Mouse (Mus musculus): ENCODE measurements around the gene Cd209e. TPM values are rescaled to one million over a fixed set of nuclear protein-coding genes. Genes with fewer than 3 reads are reported as not detected.
"Not testable (repeated sequence)": the region's sequence is repeated elsewhere in the genome, so short reads cannot be mapped to it uniquely, and the experiment has no call there.

The Cd209e gene
- polyA plus RNA-seq (2015; fragmentation: Nextera tagmentation; extraction: Ambion mirVana) = not detected in 2 replicates

DNA sequence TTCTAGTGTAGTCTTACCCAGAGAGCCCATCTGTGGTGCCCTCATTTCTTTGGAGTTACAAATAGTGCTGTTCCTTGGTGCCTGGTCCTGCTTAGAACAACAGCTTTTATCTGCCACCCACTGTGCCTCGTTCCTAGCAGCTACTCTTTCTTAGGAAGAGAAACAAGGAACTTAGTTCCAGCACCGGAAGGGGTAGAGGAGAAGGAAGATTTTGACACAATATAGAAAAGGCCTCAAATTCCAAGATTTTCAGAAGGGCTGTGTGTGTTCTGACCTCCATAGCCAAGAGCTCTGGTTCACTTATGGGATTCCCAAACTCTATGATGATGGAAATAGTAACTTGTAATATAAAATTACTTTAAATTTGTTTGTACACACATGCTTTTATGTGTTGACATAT lies at the start of gene Cd209e:
Gene Cd209e (minus strand): TSS at position 101 of the 400 bp plus-strand sequence.
- 69% methylated on average over 2 of the region's 2 CpGs for WGBS

DNA sequence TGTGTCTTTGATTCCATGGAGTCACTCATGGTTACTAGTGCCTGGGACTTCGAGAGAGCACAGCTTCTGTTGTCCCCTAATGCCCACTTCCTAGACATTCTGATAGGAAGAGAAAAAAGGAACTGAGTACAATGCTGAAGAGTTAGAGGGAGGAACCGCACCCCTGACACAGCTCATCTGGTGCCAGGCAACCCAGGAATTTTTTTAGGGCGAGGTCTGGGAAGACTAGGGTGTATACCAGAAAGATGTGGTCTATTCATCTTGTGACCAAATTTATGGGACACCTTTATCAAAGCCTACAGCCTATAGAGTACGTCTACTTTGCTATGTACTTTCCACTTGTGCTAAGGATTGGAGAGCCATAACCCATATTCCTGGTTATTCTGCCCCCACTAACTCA lies 24.3 kb upstream of the Cd209e start, which contains the start of gene Cd209d:
Gene Cd209d (minus strand): TSS at position 101 of the 400 bp plus-strand sequence.
- Histone ChIP-seq H3K4me2 (replicated peaks; ENCODE audit: low read depth) (no peak within 1 kb of the TSS), H3K4me1 (replicated peaks; ENCODE audit: control insufficient read depth, insufficient read depth) (no peaks in the 10 kb centered on the region), H3K27me3 (ENCODE audit: control insufficient read depth, insufficient read depth, low read length) (no peaks in the 10 kb centered on the region), H3K9ac (ENCODE audit: low read length) (no peak within 1 kb of the TSS), H3K4me3 (ENCODE audit: low read depth, low read length) (no peak within 1 kb of the TSS), H3K27ac (replicated peaks) (no peak within 1 kb of the TSS), H3K36me3 (ENCODE audit: control insufficient read depth, insufficient read depth, low read length) (no peaks in the 10 kb centered on the region), H3K9me3 (ENCODE audit: control insufficient read depth, low read length) (no peaks in the 10 kb centered on the region)
- 68% methylated on average over 4 of the region's 4 CpGs for WGBS
- TF ChIP-seq EP300 (optimal IDR thresholded peaks at IDR 0.05) (no peak), CTCF (IDR thresholded peaks at IDR 0.05; ENCODE audit: low read depth) (no peak)
- DNase-seq (ENCODE audit: low spot score) = no peak
- no peak for ATAC-seq (ENCODE audit: low FRiP score, low TSS enrichment)

More for the DNA sequence above, at the start of gene Cd209e:
- Histone ChIP-seq H3K4me3 (ENCODE audit: low read depth, low read length) (no peak within 1 kb of the TSS), H3K9ac (ENCODE audit: low read length) (no peak within 1 kb of the TSS), H3K4me2 (replicated peaks; ENCODE audit: low read depth) (no peak within 1 kb of the TSS), H3K9me3 (ENCODE audit: control insufficient read depth, low read length) (no peaks in the 10 kb centered on the region), H3K27ac (replicated peaks) (no peak within 1 kb of the TSS), H3K36me3 (ENCODE audit: control insufficient read depth, insufficient read depth, low read length) (no peaks in the 10 kb centered on the region), H3K27me3 (ENCODE audit: control insufficient read depth, insufficient read depth, low read length) (no peaks in the 10 kb centered on the region), H3K4me1 (replicated peaks; ENCODE audit: control insufficient read depth, insufficient read depth) (no peaks in the 10 kb centered on the region)
- no peak for DNase-seq (ENCODE audit: low spot score)
- ATAC-seq (ENCODE audit: low FRiP score, low TSS enrichment) = no peak
- TF ChIP-seq EP300 (optimal IDR thresholded peaks at IDR 0.05) (no peak), CTCF (IDR thresholded peaks at IDR 0.05; ENCODE audit: low read depth) (no peak)

DNA sequence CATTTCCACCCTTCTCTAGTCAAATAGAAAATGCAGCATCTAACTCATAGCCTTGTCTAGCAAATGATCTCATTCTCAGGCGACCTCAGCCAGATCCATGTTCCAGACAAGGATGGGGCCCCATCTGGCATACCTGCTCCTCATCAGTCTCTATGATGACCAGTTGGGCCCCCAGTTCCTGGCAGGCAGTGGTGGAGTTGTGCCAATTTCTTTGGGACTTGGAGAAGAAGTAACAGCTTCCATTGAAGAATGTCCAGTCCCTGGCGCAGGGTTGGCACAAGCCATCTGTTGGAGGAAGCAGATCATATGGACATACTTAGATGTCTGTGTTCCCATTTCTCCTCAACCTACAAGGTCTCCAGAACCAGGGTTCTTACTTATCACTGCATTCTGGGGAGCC lies 22.0 kb upstream of the Cd209e start:
- no peak overlapping the region for H3K9ac ChIP-seq (ENCODE audit: low read length)
- no peak for TF ChIP-seq CTCF (IDR thresholded peaks at IDR 0.05; ENCODE audit: low read depth)
- TF ChIP-seq EP300 (optimal IDR thresholded peaks at IDR 0.05) = no peak
- ATAC-seq (ENCODE audit: low FRiP score, low TSS enrichment) (no peak), DNase-seq (ENCODE audit: low spot score) (no peak)
- H3K27me3 ChIP-seq (ENCODE audit: control insufficient read depth, insufficient read depth, low read length) = no peaks in the 10 kb centered on the region
- no peaks in the 10 kb centered on the region for H3K9me3 ChIP-seq (ENCODE audit: control insufficient read depth, low read length)
- WGBS = 74% methylated on average over 2 of the region's 2 CpGs
- no peaks in the 10 kb centered on the region for H3K4me1 ChIP-seq (replicated peaks; ENCODE audit: control insufficient read depth, insufficient read depth)
- no peak overlapping the region for H3K4me2 ChIP-seq (replicated peaks; ENCODE audit: low read depth)
- H3K4me3 ChIP-seq (ENCODE audit: low read depth, low read length) = no peak overlapping the region
- H3K27ac ChIP-seq (replicated peaks) = no peak overlapping the region
- no peaks in the 10 kb centered on the region for H3K36me3 ChIP-seq (ENCODE audit: control insufficient read depth, insufficient read depth, low read length)

DNA sequence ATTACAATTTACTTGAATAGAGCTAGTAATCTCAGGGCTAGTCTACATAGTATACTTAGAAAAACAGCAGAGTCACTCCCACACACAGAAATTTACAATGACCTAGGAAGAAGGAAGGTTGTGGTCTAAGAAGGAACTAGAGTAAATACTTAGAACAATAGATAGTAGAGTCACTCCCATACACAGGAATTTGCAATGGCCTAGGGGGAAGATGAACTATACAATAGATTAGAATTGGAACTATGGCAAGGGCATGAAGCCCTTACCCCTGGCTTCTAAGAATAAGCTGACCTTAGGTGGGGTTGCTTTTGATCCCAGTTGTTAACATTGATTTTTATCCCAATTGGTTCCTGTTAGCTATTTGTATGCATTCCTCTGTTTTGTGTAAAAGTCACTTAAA lies 8.6 kb upstream of the Cd209e start:
- not testable (repeated sequence) for H3K9ac ChIP-seq (ENCODE audit: low read length); H3K27ac ChIP-seq (replicated peaks); H3K27me3 ChIP-seq (ENCODE audit: control insufficient read depth, insufficient read depth, low read length); H3K4me2 ChIP-seq (replicated peaks; ENCODE audit: low read depth); ATAC-seq (ENCODE audit: low FRiP score, low TSS enrichment); DNase-seq (ENCODE audit: low spot score); H3K4me1 ChIP-seq (replicated peaks; ENCODE audit: control insufficient read depth, insufficient read depth); H3K4me3 ChIP-seq (ENCODE audit: low read depth, low read length); H3K36me3 ChIP-seq (ENCODE audit: control insufficient read depth, insufficient read depth, low read length); H3K9me3 ChIP-seq (ENCODE audit: control insufficient read depth, low read length)

DNA sequence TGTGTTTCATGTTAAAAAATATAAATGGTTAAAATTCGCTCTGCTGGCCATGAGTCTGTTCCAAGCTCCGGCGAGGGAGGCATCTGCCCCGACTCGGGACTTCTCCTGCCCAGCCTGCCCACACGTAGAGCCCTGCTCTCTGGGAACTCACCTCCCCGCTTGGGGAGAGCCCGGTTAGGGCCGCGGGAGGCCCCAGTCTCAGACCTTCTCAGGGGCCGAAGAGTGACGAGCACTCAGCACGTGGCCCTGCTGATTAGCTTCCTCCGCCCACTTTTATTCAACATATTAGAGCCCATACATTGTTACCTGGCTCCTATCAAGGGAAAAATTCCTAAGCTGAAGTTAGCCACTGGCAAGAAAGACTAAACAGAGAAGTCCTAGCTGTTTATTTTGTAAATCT lies 51.0 kb downstream of the Cd209e start:
- DNase-seq (ENCODE audit: low spot score) (no peak), ATAC-seq (ENCODE audit: low FRiP score, low TSS enrichment) (no peak)
- Histone ChIP-seq H3K4me2 (replicated peaks; ENCODE audit: low read depth) (no peak overlapping the region), H3K4me1 (replicated peaks; ENCODE audit: control insufficient read depth, insufficient read depth) (no peaks in the 10 kb centered on the region), H3K36me3 (ENCODE audit: control insufficient read depth, insufficient read depth, low read length) (no peaks in the 10 kb centered on the region), H3K9ac (ENCODE audit: low read length) (no peak overlapping the region), H3K27me3 (ENCODE audit: control insufficient read depth, insufficient read depth, low read length) (no peaks in the 10 kb centered on the region), H3K9me3 (ENCODE audit: control insufficient read depth, low read length) (no peaks in the 10 kb centered on the region; the same call in 1 of the 2 replicates), H3K27ac (replicated peaks) (no peak overlapping the region), H3K4me3 (ENCODE audit: low read depth, low read length) (no peak overlapping the region)
- TF ChIP-seq EP300 (optimal IDR thresholded peaks at IDR 0.05) = no peak
- no peak for TF ChIP-seq CTCF (IDR thresholded peaks at IDR 0.05; ENCODE audit: low read depth)
- 89% methylated on average over 14 of the region's 14 CpGs for WGBS

Other genes starting within 250 kb of the Cd209e start
- 23.3 and 25.5 TPM in 2 replicates for gene Xab2, start 233.0 kb downstream of the Cd209e start, polyA plus RNA-seq (2015; fragmentation: Nextera tagmentation; extraction: Ambion mirVana)
- gene Pet100, start 232.8 kb downstream of the Cd209e start, polyA plus RNA-seq (2015; fragmentation: Nextera tagmentation; extraction: Ambion mirVana) = 143 and 171 TPM in 2 replicates
- 0.25 TPM in 1 of 2 replicates, not detected in the other for gene Pcp2, start 228.8 kb downstream of the Cd209e start, polyA plus RNA-seq (2015; fragmentation: Nextera tagmentation; extraction: Ambion mirVana)
- gene Stxbp2, start 223.4 kb downstream of the Cd209e start, polyA plus RNA-seq (2015; fragmentation: Nextera tagmentation; extraction: Ambion mirVana) = 111 and 121 TPM in 2 replicates
- gene Retn, start 198.5 kb downstream of the Cd209e start, polyA plus RNA-seq (2015; fragmentation: Nextera tagmentation; extraction: Ambion mirVana) = not detected in 2 replicates
- 0.11 and 0.15 TPM in 2 replicates for gene Mcemp1, start 188.6 kb downstream of the Cd209e start, polyA plus RNA-seq (2015; fragmentation: Nextera tagmentation; extraction: Ambion mirVana)
- 3.4 and 5.3 TPM in 2 replicates for gene Fcor, start 181.9 kb downstream of the Cd209e start, polyA plus RNA-seq (2015; fragmentation: Nextera tagmentation; extraction: Ambion mirVana)
- 26.6 and 27.9 TPM in 2 replicates for gene Trappc5, start 178.0 kb downstream of the Cd209e start, polyA plus RNA-seq (2015; fragmentation: Nextera tagmentation; extraction: Ambion mirVana)
- gene Fcer2a, start 160.1 kb downstream of the Cd209e start, polyA plus RNA-seq (2015; fragmentation: Nextera tagmentation; extraction: Ambion mirVana) = 0.44 and 0.47 TPM in 2 replicates
- gene Clec4g, start 133.7 kb downstream of the Cd209e start, polyA plus RNA-seq (2015; fragmentation: Nextera tagmentation; extraction: Ambion mirVana) = 0.10 and 0.21 TPM in 2 replicates
- 0.11 and 0.16 TPM in 2 replicates for gene Cd209a, start 105.3 kb downstream of the Cd209e start, polyA plus RNA-seq (2015; fragmentation: Nextera tagmentation; extraction: Ambion mirVana)
- gene Cd209d, start 24.2 kb upstream of the Cd209e start, polyA plus RNA-seq (2015; fragmentation: Nextera tagmentation; extraction: Ambion mirVana) = not detected in 2 replicates
- 0.10 TPM in 1 of 2 replicates, not detected in the other for gene Cd209b, start 72.5 kb upstream of the Cd209e start, polyA plus RNA-seq (2015; fragmentation: Nextera tagmentation; extraction: Ambion mirVana)
- 0.06 and 0.21 TPM in 2 replicates for gene Cd209c, start 100.4 kb upstream of the Cd209e start, polyA plus RNA-seq (2015; fragmentation: Nextera tagmentation; extraction: Ambion mirVana)